Mouse (Mus musculus) 416B (cell line): Measurements from ENCODE around the gene Rgcc.

Experiments used
- DNase-seq: peaks from one replicate; pipeline ENCODE4 v3.0.0; 2011; ENCODE audit warnings: low read depth

Gene Rgcc

GRCm38 (mm10) chr14:79301466-79301875, at the start of gene Rgcc:
Rgcc (minus strand) TSS chr14:79301645.
- peak; percentile 97 for DNase-seq

- DNase-seq: no peak
Measured at GRCm38 (mm10) chr14:79346384-79346783, 44.9 kb upstream of the Rgcc start.

GRCm38 (mm10) chr14:79335613-79336012, 34.2 kb upstream of the Rgcc start:
- no peak for DNase-seq

- DNase-seq: peak; percentile 16
Measured at GRCm38 (mm10) chr14:79331936-79332335, 30.5 kb upstream of the Rgcc start.

GRCm38 (mm10) chr14:79330944-79331561, 29.6 kb upstream of the Rgcc start:
- peak; percentile 47 for DNase-seq

- peak; percentile 66 for DNase-seq
Measured at GRCm38 (mm10) chr14:79327033-79327432, 25.6 kb upstream of the Rgcc start.

- no peak for DNase-seq
Measured at GRCm38 (mm10) chr14:79324112-79324840, 22.8 kb upstream of the Rgcc start.

GRCm38 (mm10) chr14:79321881-79322280, 20.4 kb upstream of the Rgcc start:
- no peak for DNase-seq

GRCm38 (mm10) chr14:79321152-79321551, 19.7 kb upstream of the Rgcc start:
- peak; percentile 71 for DNase-seq

- no peak for DNase-seq
Measured at GRCm38 (mm10) chr14:79317602-79318001, 16.2 kb upstream of the Rgcc start.

GRCm38 (mm10) chr14:79315877-79316276, 14.4 kb upstream of the Rgcc start:
- no peak for DNase-seq

GRCm38 (mm10) chr14:79314245-79315010, 13.0 kb upstream of the Rgcc start:
- no peak for DNase-seq

GRCm38 (mm10) chr14:79313439-79314175, 12.2 kb upstream of the Rgcc start:
- no peak for DNase-seq

GRCm38 (mm10) chr14:79312719-79313118, 11.3 kb upstream of the Rgcc start:
- DNase-seq: no peak

- no peak for DNase-seq
Measured at GRCm38 (mm10) chr14:79311918-79312454, 10.5 kb upstream of the Rgcc start.

GRCm38 (mm10) chr14:79309115-79309514, 7.7 kb upstream of the Rgcc start:
- DNase-seq: no peak

- DNase-seq: no peak
Measured at GRCm38 (mm10) chr14:79308364-79308763, 6.9 kb upstream of the Rgcc start.

- DNase-seq: no peak
Measured at GRCm38 (mm10) chr14:79307908-79308307, 6.5 kb upstream of the Rgcc start.

GRCm38 (mm10) chr14:79307138-79307537, 5.7 kb upstream of the Rgcc start:
- no peak for DNase-seq

GRCm38 (mm10) chr14:79304873-79305464, 3.5 kb upstream of the Rgcc start:
- no peak for DNase-seq

- DNase-seq: no peak
Measured at GRCm38 (mm10) chr14:79303150-79303549, 1.7 kb upstream of the Rgcc start.
